8 mouse cellular contexts compared by ENCODE assay signal in genomic region chr7:139387921-139388669, GRCm38 (mm10). TPM values are rescaled to one million over a fixed set of nuclear protein-coding genes. Genes with fewer than 3 reads are reported as not detected.
A peak's percentile ranks its signal among the peaks of the same experiment; 100 is the strongest.
DNase-seq lines count a peak whose midpoint lies in the region; ATAC-seq and TF ChIP-seq lines count a peak whose summit lies in the region.

No protein-coding gene starts in this region.

- peaks cover 45% of the 10 kb centered on the region for H3K4me1 ChIP-seq in cerebellum, adult 2 months (ENCODE audit: control insufficient read depth, insufficient read depth, low read length)
- H3K4me1 ChIP-seq in spleen, adult 2 months (ENCODE audit: control insufficient read depth, insufficient read depth, insufficient read length), result peaks cover 15% of the 10 kb centered on the region
- peaks cover 38% of the 10 kb centered on the region for H3K4me1 ChIP-seq in hindbrain, postnatal 0 days (ENCODE audit: insufficient read depth, low read length)
- peaks cover 29% of the 10 kb centered on the region for H3K4me1 ChIP-seq in midbrain, embryonic 15.5 days

- intact Hi-C loops in left cerebral cortex, postnatal 4 days (cut with DNase I), result no loop called here

- peak overlapping the region; percentile 89 for H3K9ac ChIP-seq in hindbrain, postnatal 0 days (replicated peaks; ENCODE audit: low read length)
- H3K9ac ChIP-seq in midbrain, embryonic 15.5 days, result peak overlapping the region; percentile 59

- peak overlapping the region; percentile 83 for H3K4me2 ChIP-seq in hindbrain, postnatal 0 days (ENCODE audit: low read depth, low read length)
- peak overlapping the region; percentile 43 for H3K4me2 ChIP-seq in midbrain, embryonic 15.5 days

- WGBS in cerebellum, adult 2 months, result 14% methylated on average over 16 of the region's 16 CpGs
- WGBS in spleen, adult 2 months, result 23% methylated on average over 16 of the region's 16 CpGs
- WGBS in hindbrain, postnatal 0 days, result 19% methylated on average over 16 of the region's 16 CpGs
- WGBS in midbrain, embryonic 15.5 days, result 19% methylated on average over 16 of the region's 16 CpGs

- DNase-seq in cerebellum, adult 2 months, result peak in 1 of 2 experiments; percentile 46
- DNase-seq in cerebellum, postnatal 4 days (ENCODE audit: low spot score in 2 of 2), result no peak
- no peak for DNase-seq in spleen, adult 2 months (ENCODE audit: low read depth in 1 of 2, low spot score in 2 of 2)
- no peak for DNase-seq in spleen, postnatal 14 days (ENCODE audit: low spot score in 2 of 2)
- no peak for DNase-seq in hindbrain, postnatal 0 days (ENCODE audit: low spot score)
- no peak for DNase-seq in adrenal gland, adult 8-10 months
- DNase-seq in left cerebral cortex, postnatal 4 days, result no peak

- H3K9me3 ChIP-seq in hindbrain, postnatal 0 days (ENCODE audit: low read length), result no peaks in the 10 kb centered on the region
- H3K9me3 ChIP-seq in midbrain, embryonic 15.5 days, result no peaks in the 10 kb centered on the region

- peak; percentile 34; the same call in 1 of the 2 replicates for TF ChIP-seq POLR2A in cerebellum, adult 2 months (IDR thresholded peaks at IDR 0.05; ENCODE audit: borderline replicate concordance, insufficient read depth, low read length)
- TF ChIP-seq POLR2A in spleen, adult 2 months (IDR thresholded peaks at IDR 0.05; ENCODE audit: low read depth, low read length), result no peak

- no peaks in the 10 kb centered on the region for H3K36me3 ChIP-seq in spleen, adult 2 months (ENCODE audit: control insufficient read depth, insufficient read depth, low read length)
- H3K36me3 ChIP-seq in hindbrain, postnatal 0 days (ENCODE audit: insufficient read depth, low read length), result no peaks in the 10 kb centered on the region
- no peaks in the 10 kb centered on the region for H3K36me3 ChIP-seq in midbrain, embryonic 15.5 days (replicated peaks)

- peak overlapping the region; percentile 60 for H3K4me3 ChIP-seq in cerebellum, adult 2 months (replicated peaks; ENCODE audit: insufficient read depth, low read depth, low read length)
- peak overlapping the region; percentile 76 for H3K4me3 ChIP-seq in spleen, adult 2 months (ENCODE audit: extremely low read depth, insufficient read depth, insufficient read length)
- H3K4me3 ChIP-seq in hindbrain, postnatal 0 days (ENCODE audit: low read length), result peak overlapping the region; percentile 87
- peak overlapping the region; percentile 74 for H3K4me3 ChIP-seq in midbrain, embryonic 15.5 days

- TF ChIP-seq CTCF in cerebellum, adult 2 months (IDR thresholded peaks at IDR 0.05; ENCODE audit: borderline replicate concordance, insufficient read depth, low read depth, low read length), result no peak
- no peak for TF ChIP-seq CTCF in spleen, adult 2 months (IDR thresholded peaks at IDR 0.05; ENCODE audit: extremely low read depth, insufficient read depth, insufficient read length, insufficient replicate concordance)
- TF ChIP-seq CTCF in hindbrain, postnatal 0 days (IDR thresholded peaks at IDR 0.05; ENCODE audit: low read depth), result no peak

- H3K27ac ChIP-seq in cerebellum, adult 2 months (ENCODE audit: insufficient read depth, low read length), result peak overlapping the region; percentile 73
- H3K27ac ChIP-seq in spleen, adult 2 months (ENCODE audit: insufficient read depth, low read length), result peak overlapping the region; percentile 82
- H3K27ac ChIP-seq in hindbrain, postnatal 0 days, result peak overlapping the region; percentile 83
- H3K27ac ChIP-seq in midbrain, embryonic 15.5 days, result peak overlapping the region; percentile 82

- peak; percentile 76 for ATAC-seq in hindbrain, postnatal 0 days
- ATAC-seq in midbrain, embryonic 15.5 days (replicated peaks), result peak; percentile 86

- no peaks in the 10 kb centered on the region for H3K27me3 ChIP-seq in cerebellum, adult 2 months (ENCODE audit: control insufficient read depth, insufficient read depth, low read length)
- no peaks in the 10 kb centered on the region for H3K27me3 ChIP-seq in spleen, adult 2 months (ENCODE audit: control insufficient read depth, insufficient read depth, low read length)
- no peaks in the 10 kb centered on the region for H3K27me3 ChIP-seq in hindbrain, postnatal 0 days (ENCODE audit: insufficient read depth, low read length)
- no peaks in the 10 kb centered on the region for H3K27me3 ChIP-seq in midbrain, embryonic 15.5 days (replicated peaks)

RNA-seq across cellular contexts. Expression of gene Inpp5a, which starts 0.8 kb away (rescaled TPM):
- polyA plus RNA-seq in cerebellum, adult 2 months (2012; rRNA removed), result 164 and 181 TPM in 2 replicates
- polyA plus RNA-seq in spleen, adult 2 months (2012; rRNA removed), result 10.3 and 13.4 TPM in 2 replicates
- total RNA-seq in hindbrain, postnatal 0 days (2014; rRNA removed), result 16.6 and 17.5 TPM in 2 replicates
- polyA plus RNA-seq in hindbrain, postnatal 0 days (2015; fragmentation: Nextera tagmentation; extraction: Ambion mirVana), result 23.6 and 25.3 TPM in 2 replicates
- 17.7 and 19.2 TPM in 2 replicates for polyA plus RNA-seq in midbrain, embryonic 15.5 days (2015; fragmentation: Nextera tagmentation; extraction: Ambion mirVana)
- total RNA-seq in adrenal gland, adult 8-10 months (2022), result 10 to 100 TPM; 85.2 to 98.8 (median 89.6) TPM
- total RNA-seq in left cerebral cortex, postnatal 4 days (2021), result 10 to 100 TPM; 28.6 to 29.6 TPM
